Mouse (Mus musculus): ENCODE measurements at regions not wholly inside any gene's neighbourhood (a gene's known extent, or its start where the extent isn't known, plus 50 kb on each side); places are given as distances from the start of the nearest gene placed in this dataset.

DNA sequence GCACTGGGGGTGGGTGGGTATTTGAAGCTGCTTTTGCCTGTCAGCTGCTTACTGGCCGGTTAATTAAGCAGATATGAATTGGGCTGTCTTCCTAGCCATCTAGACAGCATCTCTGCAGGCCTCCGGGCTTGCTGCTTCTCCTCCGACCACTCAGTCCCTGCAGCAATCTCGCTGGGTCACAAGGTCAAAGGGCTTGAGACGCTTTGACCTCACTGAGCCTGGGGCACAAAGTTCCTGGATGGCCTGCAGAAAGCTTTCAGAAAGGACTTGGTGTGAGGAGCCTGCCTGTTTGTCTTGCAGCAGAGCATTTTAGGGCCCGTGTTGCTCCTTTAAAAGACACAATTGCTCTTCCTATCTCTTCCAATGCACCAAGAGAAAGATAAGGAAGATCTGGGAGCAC is 83.7 kb upstream of the Ppp2r5a start:
- no peak for DNase-seq (ENCODE audit: extremely low spot score in 1 of 2, low spot score in 1 of 2)

DNA sequence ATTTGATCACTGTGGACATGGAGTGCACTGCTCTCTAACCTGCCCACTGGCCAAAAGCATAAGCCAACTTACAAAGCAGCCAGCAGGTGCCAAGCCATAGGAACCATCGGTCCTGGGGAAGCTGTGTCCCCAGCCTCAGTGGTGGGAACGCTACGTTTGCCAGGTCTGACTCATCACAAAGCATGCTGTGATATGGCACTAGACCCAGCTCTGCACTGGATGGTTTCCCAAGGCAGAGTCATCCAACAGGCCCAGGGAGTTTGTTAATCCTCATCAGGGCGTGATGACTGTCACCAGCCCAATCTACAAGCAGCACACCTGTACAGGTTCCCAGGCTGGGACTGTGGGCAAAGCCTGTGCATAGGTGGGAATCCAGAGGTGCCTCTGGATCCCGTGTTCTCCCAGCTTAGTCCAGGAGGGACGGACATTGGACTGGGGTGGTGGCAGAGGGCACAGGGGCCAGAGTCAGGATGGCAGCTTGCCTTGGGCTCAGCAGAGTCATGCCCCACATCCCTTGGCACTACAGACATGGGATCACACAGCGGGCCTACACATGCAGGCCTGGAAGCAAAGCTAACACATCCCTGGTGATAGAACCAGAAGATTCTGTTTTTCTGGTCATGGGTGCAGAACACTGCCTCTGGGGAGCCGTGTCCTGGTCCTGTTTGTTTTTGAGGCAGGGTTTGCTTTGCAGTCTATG is 81.8 kb upstream of the Ppp2r5a start:
- DNase-seq (ENCODE audit: extremely low spot score in 1 of 2, low spot score in 1 of 2): peak in 1 of 2 experiments; percentile 60

GRCm38 (mm10) chr1:191479906-191480379 is 76.9 kb upstream of the Ppp2r5a start:
- DNase-seq (ENCODE audit: extremely low spot score in 1 of 2, low spot score in 1 of 2): no peak

GRCm38 (mm10) chr1:191472551-191472950 is 69.5 kb upstream of the Ppp2r5a start:
- no peak for DNase-seq (ENCODE audit: extremely low spot score in 1 of 2, low spot score in 1 of 2)

DNA sequence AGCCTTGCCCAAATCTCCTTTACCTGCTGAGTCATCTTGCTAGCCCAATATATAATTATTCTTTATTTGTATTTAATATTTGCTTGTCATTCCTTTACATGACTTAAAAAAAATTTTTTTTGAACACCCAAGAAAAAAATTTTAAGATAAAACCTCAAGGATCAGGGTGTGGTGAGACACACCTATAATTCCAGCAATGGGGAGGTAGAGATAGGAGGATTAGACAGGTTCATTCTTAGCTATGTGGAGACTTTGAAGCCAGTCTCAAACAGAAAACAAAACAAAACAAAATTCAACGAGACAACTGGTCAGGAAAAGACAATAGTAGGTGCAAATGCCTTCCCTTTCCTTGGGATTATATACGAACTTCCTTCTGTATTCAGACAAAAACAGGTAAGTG is 68.4 kb upstream of the Ppp2r5a start:
- no peak for DNase-seq (ENCODE audit: extremely low spot score in 1 of 2, low spot score in 1 of 2)

DNA sequence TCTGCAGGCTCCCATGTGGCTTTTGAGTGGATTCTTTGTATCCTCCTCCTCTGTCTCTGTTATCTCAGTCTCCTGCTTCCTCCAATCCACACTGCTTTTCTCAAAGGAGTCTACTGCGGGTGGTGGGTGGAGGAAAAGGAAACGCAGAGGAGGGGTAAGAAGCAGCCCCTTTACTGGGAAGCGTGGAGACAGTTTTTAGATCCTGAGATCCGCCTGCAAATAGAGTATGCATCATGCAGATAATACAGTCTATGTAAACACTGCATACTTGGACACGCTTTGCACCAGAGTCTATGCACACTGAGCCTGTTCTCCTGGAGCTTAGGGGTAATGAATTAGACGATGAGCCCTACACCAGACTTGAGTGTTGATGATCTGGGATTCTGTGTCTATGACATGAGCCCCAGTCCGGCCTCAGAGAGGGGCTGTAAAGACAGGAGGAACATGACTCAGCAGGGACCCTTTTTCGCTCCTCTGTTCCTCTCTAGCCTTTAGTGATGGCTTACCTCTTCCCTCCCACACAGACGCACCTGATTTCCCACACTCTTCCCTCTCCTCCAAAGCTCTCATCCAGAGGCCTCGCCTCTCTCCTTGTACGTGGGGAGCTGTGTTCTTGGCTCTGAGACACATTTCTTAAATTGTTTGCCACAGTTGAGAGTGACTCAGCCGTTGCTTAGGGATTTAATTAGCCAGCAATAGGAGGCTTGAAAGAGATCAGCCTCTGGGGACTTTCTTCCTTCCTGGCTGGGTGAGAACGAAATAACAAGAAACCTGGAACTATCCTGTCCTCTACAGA is 67.3 kb upstream of the Ppp2r5a start:
- peak; percentile 80 to 86 for DNase-seq (ENCODE audit: extremely low spot score in 1 of 2, low spot score in 1 of 2)

- peak in 1 of 2 experiments; percentile 33 for DNase-seq (ENCODE audit: extremely low spot score in 1 of 2, low spot score in 1 of 2)
These were observed 65.9 kb upstream of the Ppp2r5a start for GRCm38 (mm10) chr1:191468837-191469529.

DNA sequence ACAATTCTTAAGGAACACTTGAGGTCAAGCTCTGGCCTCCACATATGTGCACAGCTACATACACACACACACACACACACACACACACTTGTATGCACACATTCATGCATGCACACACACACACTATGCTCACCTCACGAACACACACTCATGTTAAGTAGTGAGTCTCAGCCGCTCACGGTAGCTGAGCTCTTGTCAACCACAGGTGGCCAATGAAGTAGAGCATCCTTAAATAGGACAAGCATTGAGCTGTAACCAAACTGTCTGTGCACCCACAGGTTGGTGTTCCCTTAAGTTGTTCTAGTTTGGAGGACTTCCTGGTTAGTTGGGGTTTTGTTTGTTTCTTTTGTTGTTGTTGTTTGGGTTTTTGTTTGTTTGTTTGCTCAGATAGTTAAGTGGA is 63.2 kb upstream of the Ppp2r5a start:
- no peak for DNase-seq (ENCODE audit: extremely low spot score in 1 of 2, low spot score in 1 of 2)

DNA sequence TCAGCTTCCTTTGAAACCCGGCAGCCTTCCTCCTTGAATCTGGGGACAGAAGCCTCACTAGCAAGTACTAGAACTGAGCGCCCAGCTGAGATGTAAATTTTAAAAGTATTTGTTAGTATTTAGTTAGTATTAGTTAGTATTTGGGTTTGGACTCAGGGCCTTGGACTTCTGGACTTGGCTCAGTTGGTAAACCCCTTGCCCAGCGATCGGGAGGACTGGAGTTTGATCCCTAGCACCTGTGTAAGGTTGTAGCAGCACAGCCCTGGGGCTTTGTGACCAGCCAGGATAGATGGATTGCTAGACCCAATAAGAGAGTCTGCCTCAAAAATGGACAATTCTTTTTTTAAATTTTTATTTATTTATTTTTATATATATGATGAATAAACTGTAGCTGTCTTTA is 62.7 kb upstream of the Ppp2r5a start:
- no peak for DNase-seq (ENCODE audit: extremely low spot score in 1 of 2, low spot score in 1 of 2)

DNA sequence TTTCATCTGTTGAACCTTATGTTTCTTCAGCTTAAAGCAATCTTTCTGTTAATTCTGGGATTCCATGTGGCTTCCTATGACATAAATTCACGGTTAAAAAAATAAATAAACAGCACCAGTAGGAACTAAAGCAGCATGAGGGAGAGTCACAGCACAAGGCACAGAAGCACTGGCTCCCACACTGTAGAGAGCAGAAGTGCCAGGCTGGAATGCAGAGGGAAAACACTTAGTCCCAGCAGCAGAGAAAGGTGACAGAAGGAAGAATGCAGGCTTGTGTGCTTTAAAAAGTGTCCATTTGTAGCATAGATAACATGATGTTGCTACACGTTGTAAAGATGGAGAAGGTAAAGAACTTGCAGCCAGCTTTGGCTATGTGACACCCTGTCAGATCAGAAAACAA is 62.1 kb upstream of the Ppp2r5a start:
- DNase-seq (ENCODE audit: extremely low spot score in 1 of 2, low spot score in 1 of 2): no peak

DNA sequence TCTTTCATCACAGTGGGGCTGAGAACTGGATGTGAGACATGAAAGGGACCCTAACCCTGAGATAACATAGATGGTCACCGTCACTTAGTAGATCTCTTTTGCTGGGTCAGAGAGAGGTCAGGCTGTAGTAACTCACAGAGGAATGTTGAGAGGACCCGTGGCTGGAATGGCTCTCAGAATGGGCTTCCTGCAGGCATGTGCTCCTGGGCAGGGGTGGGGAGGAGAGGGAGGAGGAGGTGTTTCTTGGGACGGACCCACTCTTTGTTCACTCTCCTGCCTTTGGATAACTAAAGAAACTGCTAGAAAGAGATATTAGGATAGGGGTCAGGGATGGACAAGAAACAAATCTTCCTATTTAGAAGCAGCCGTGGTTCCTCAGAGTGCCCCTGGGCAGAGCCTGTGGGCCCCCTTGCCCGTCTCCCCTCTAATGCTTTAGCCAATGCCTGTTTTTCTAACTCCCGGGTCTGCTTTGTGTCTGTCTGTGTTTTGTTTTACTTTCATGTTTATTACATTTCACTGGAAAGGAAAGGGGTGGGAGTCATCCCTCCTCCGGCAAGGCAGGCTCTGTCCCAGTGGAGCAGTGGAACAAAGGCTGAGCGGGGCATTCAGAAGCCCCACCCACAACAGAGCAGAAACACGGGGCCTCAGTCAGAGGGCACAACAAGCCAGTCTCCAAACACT is 58.9 kb upstream of the Ppp2r5a start:
- no peak for DNase-seq (ENCODE audit: extremely low spot score in 1 of 2, low spot score in 1 of 2)

- no peak for DNase-seq (ENCODE audit: extremely low spot score in 1 of 2, low spot score in 1 of 2)
These were observed 56.0 kb upstream of the Ppp2r5a start for GRCm38 (mm10) chr1:191459066-191459465.

- DNase-seq (ENCODE audit: extremely low spot score in 1 of 2, low spot score in 1 of 2): no peak
These were observed 55.2 kb upstream of the Ppp2r5a start for GRCm38 (mm10) chr1:191458292-191458691.

DNA sequence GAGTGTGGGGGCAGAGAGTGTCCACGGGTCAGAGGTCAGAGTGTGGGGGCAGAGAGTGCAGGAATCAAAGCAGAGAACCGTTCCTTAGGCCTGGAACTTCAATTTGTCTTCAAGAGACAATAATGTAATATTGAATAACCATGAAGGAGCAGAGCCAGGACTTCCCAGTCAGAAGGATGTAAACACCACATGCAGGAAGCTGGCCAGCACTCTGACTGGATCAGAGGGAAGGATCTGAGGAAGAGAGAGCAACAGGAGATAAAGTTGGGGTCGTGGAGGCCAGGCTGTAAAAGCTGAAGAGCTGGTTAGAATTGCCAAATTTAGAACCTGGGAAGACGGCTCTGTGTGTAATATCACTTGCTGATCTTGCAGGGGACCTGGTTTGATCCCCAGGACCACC is 54.0 kb upstream of the Ppp2r5a start:
- no peak for DNase-seq (ENCODE audit: extremely low spot score in 1 of 2, low spot score in 1 of 2)

DNA sequence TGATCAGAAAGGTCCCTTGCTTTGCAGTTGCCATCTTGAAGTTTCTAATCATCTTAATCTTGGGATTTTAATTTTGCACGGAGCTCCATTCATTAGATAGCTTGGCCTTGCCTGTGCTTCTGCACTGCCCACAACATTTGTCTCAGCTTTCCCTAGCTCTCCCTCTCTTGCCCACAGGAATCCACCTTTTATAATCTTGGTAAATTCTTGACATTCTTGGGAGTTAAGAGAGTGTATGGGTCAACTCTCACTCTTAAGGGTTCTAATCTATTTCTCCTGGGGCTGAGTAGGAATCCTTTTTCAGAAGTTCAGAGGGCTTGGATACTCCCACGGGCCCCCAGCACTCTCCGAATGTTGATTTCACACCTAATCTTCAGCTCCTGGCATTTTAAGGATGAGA is 51.5 kb upstream of the Ppp2r5a start:
- no peak for DNase-seq (ENCODE audit: extremely low spot score in 1 of 2, low spot score in 1 of 2)

GRCm38 (mm10) chr1:191453589-191453988 is 50.5 kb upstream of the Ppp2r5a start:
- DNase-seq (ENCODE audit: extremely low spot score in 1 of 2, low spot score in 1 of 2): no peak
